Mouse (Mus musculus) retina, adult 2 months (tissue): ENCODE results near the gene Iqcd.

Experiments
- DNase-seq: peaks from one replicate; pipeline ENCODE4 v3.0.0-alpha.2; 2012; ENCODE audit warnings: low read depth, low spot score

Gene Iqcd

DNA sequence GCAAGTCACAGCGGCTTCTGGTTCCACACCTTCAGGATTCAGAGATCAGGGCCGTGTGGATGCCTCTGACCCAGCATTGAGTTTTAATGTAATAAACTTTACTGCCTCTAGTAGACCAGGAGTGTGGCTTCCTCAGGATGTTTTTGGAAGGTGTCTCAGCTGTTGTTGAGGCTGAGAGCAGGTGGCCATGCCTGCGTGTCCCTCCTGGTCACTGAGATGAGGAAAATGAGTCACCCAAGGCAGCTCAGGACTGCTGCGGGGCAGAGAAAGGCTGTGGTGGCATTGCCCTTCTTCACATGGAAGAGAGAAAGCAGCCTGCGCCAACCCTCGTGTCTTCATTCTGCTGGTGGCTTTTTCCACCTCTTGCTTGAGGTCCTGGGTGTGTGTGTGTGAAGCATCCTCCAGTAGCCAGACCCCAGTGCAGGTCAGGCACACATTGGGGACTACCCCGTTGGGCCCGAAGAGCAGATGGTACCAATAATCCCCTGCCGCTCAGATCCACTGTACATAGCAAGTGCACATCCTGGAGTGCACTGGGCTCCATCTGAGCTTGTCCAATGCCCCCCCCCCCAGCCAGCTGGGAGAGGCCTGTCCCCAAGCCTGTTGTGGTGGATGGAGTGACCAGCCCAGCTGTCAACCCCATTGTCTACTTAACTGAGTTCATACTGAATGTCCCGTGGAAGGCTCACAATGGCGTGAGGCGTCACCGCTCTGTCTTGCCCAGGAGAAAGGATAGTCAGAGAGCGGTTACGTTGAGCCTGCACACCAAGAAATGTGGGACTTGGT is 38.9 kb downstream of the Iqcd start:
- no peak for DNase-seq

DNA sequence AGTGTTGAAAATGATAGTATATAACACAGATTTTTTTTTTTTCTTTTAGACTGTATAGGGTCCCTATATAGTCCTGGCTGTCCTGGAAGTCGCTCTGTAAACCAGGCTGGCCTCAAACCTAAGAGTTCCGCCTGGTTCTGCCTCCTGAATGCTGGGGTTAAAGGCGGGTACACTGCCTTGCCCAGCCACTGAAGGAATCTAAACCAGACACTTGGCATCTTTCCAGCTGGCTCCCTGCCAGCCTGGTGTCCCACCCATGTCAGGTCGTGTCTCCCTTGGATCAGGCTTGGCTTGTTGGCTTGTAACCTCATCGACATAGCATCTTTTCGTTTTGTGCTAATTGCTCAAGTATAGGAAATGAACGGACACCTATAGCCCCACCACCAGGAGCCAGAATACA is 39.8 kb downstream of the Iqcd start:
- no peak for DNase-seq

DNA sequence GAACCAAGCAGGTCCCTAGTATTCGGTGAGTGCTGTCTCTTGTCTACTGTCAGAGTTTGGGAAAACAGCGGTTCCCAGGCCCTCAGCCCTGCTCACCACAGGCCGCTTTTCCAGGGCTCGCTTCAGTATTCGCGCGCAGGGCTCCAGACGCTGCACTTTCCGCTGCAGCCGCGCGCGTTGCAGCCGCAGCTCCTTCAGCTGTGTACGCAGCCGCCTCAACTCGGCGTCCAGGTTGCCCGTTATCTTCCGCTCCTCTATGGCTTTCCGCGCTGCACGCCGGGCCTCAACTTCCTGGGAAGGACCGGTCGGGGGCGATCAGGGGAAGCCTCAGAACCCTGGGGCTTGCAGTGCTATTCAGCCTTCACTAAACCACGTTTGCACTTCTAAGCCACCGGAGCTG is 42.3 kb downstream of the Iqcd start:
- DNase-seq, result no peak

DNA sequence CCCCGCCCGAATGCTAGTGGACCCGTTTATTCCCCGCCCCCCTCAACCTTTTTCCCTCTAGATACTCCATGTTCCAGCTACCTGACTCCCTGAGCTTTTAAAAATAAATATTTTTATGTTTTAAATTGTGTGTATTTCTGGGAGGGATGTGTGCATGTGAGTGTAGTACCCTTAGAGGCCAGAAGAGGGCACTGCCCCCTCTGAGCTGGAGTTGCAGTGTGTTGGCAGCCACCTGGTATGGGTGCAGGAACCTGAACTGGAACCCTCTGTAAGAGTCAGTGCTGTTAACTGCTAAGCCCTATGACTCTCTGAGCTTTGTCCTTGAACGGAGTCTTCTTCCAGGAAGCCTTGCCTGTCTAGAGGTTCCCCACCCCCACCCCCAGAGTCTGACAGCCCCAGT is 43.1 kb downstream of the Iqcd start:
- no peak for DNase-seq

DNA sequence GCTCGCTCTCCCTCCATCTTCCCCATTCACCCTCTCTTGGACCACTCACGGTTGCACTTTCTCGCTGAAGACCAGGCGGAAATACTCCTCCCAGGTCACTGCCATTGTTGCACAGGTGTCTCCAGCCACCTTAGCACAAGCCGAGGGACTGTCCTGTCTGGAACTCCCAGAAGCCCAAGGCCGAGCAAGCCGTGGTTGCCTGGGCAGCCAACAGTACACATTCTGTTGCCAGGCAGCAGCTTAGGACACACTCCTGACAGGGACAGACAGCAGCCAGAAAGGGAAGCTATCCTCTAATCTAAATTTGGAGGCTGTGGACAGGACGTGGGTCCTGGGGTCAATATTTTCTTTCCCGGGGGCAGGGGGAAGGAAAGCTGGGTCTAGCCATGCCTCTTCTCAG is 45.3 kb downstream of the Iqcd start, which contains the start of gene Cfap73:
TSS of gene Cfap73 (minus strand) at position 105 of the 400 bp plus-strand sequence.
- no peak for DNase-seq

DNA sequence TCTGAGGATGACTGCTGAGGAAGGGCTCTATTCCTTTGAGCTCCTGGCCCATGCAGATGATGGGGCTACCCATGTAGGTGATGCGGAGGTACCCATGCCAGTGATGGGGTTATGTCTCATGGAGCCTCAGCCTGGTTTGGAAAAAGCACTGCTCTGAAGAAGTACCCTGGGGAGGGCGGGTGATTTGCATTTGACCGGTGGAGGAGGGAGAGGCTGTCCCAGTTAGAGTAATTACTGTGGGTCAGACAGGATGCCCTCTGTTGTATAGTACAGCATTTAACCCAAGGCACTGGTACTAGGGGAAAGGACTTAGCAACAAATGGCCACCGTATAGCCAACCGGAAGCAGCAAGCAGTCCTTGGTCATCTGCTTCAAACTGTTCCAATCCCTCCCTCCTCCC is 46.0 kb downstream of the Iqcd start:
- DNase-seq, result no peak

DNA sequence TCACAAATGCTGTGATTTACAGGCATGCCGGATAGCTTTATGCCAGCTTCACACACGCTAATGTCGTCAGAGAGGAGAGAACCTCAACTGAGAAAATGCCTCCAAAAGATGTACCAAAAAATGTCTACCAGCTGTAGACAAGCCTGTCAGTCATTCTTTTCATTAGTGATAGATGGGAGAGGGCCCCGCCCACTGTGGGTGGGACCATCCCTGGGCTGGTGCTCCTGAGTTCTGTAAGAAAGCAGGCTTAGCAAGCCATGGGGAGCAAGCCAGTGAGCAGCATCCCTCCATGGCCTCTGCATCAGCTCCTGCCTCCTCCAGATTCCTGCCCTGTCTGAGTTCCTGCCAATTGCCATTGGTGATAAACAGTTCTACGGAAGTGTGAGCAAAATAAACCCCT is 46.8 kb downstream of the Iqcd start:
- DNase-seq, result no peak

DNA sequence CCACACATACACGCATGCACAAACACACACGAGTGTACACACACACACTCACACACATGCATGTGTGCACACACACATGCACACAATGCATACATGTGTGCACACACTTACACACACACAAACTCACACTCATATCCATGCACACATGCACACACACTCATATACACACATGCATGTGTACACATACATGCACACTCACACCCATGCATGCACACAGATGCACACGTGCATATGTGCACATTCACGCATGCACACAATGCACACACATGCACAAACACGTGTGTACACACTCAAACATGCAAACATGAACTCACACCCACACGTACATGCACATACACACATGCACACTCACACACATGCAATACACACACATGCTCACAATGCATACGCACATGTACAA is 51.3 kb downstream of the Iqcd start:
- DNase-seq, result no peak

DNA sequence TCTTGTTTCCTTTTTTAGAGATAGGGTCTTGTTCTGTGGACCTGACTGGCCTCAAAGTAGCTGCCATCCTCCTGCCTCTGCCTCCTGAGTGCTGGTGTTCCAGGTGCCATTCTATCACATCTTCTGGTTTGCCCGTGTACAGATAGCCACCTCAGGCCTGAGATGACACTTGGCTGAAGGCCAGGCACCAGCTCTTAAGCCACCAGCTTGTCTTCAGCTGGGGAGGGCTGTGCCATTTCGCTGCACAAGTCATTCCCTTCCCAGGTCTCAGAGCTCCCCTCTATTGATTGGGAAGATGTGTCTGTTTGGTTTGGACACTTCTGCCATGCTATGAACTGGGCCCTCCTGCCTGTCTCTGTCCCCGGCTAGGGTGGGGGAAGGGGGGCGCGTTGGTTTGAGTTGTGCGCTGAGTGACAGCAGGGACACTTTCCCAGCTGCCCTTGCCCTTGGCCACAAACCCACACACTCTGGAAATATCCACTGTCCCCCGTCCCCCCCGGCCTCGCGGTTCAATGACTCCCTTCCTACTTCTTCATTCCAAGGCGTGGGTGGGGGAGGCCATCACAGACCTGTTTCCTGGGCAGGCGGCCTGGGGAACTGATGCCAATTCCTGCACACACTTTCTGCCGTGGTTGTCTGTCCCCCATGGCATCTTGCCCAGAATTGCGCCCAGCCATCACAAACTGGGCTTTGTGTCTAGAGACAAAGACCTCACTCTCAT is 54.7 kb downstream of the Iqcd start:
- no peak for DNase-seq

DNA sequence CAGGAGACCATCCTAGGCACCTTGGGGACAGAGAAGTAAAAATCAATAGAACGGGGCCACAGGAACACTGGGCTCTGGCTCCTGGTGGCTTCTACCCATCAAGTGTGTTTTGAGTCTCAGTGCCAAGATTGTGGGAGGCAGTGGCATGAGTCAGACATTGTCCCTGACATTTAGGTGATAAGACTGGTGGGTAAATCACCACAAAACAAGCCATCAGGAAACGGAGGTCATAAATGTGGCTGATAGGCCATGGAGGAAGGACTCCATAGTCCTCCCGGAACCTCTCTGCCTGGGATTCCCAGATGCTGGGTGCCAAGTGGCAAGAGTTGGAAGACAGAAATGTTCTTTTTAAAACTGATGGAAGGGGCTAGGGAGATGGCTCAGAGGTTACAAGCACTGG is 55.4 kb downstream of the Iqcd start:
- DNase-seq, result no peak

DNA sequence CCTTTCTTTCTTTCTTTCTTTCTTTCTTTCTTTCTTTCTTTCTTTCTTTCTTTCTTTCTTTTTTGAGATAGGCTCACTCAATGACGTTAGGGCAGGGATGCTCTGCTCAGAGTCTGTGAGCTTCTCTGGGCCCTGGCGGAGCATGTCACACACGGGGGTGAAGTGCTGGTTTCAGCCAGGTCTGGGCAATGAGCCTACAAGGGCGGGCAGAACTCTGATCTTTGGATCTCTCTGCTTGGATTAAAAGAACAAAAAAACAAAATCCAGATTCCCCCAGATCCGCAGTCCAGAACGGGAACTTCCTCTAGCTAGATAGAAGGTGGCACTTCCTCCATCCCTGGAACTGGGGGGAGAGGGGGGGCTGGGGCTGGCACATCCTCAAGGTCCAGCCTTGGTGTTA is 57.0 kb downstream of the Iqcd start:
- DNase-seq, result no peak

DNA sequence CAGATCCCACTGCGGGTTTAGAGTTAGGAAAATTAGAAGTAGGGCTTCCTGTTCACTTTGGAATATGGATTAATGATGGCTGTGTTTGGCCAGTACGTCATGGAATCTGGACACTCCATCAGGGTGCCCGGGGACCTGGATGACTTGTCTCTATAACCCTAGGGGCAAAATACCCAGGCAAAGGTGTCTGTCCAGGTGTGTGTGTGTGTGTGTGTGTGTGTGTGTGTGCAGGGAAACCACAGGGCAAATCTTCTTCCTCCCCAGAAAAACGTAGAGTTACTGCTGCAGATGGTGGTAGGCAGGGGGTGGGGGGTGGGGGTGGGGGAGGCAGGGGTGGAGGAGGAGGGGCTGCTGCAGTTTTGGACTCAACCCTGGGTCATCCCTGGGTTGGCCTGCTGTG is 58.5 kb downstream of the Iqcd start:
- no peak for DNase-seq

DNA sequence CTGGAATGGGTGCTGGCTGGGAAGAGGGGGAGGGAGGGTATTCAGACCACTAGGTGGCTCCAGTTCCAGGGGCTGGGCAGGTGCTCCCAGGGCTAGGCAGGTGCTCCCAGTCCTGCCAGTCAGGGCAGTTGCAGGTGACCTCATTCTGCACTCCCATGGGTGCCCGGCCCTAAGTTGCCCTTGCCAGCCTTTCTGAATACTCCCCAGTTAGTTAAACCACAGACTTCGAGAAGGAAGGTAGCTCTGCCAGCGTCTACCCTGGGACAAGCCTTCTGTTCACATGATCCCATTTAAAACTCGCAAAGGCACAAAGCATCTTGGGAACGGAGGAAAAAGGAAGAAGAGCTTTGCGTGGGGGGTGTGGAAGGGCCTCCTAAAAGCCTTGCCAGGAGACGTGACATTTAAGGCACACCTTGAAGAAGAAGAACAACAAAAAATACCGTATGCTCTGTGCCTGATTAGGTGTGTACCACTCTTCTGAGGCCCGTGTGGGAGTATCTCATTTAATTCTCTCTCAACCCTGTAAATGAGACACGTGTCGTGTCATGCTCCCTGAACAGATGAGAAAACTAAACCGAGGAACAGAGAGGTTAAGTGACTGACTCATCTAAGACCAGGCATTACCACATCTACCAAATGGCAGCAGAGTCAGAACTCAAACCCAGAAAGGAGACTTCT is 59.1 kb downstream of the Iqcd start:
- DNase-seq, result no peak

DNA sequence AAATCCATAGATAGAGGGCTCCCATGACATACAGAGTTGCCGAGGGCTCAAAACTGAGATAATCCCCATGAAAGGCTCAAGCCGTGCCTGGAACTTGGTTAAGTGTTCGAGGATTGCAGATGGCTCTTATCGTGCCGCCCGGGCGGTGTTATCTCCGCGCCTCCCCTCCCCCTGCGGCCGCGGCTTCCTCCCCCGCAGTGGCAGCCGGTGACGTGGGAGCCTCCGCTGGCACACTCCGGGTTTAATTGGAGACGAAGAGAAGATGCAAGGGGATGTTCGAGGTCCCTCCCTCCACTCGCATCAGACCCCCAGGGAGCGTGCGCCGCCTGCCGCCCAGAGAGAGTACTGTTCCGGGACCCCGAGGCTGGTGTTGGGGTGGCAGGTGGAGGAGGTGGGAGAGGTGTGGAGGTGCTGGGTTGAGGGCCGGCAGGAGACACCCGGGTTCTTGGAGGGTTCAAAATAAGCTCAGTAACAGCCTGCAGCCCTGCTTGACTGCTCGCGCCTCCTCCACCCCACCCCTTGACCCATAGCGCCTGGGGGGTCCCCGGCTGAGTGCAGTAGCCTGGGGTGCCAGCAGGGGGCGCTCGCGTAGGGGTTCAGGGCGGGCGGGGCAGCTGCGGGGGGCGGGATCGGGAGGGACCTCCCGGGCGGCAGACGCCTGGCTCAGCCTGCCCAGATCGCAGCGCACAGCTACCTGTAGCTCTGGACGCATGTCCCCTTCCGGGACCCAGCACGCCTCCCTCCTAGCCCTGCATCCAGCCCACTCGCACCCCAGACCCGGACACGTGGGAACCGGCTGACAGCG is 60.0 kb downstream of the Iqcd start, which contains the start of gene Rasal1:
TSS of gene Rasal1 (plus strand) at position 244 of the 805 bp plus-strand sequence.
- no peak for DNase-seq

DNA sequence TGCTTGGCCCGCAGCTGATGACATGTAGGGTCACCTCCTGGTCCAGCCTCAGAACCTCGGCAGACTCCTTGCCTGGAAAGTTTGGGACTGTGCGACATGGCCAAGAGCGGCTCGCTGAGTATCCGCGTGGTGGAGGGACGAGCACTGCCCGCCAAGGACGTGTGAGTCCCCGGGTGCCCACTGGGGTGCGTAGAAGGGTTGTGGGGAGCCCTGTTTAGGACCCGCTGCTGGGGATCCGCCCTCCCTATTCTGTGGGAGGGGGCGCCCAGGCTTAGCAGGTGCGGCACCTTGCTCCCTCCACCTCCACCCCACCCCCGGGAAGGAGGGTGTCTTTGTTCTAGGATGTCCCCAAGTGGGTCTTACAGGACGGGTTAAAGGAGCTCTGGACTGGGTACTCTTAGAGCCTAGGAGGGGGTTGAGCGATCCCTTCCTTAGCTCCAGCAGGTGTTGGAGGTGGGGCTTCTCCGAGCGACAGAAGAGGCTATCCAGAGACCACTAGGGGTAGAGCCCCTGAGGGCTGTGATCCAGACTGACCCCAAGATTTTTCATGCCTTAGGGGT is 60.6 kb downstream of the Iqcd start:
- no peak for DNase-seq

DNA sequence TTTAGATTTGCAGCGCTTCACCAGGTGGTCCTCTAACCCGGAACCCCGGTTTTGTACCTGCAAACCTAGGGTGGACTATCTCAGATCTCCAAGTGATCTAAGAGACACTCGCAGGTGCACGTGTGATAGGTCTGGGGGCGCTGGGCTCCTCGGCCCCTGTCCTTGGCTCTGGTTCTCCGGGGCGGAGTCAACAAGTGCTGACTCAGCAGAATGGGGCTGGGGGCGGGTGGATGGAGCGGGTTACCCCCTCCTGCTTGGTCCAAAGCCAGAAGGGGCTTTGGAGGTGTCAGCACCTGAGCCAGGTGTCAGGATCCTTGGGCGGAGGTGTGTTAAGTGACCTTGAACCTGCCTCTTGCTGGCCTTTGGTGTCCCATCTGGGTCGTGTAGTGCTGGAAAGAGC is 61.1 kb downstream of the Iqcd start:
- no peak for DNase-seq

DNA sequence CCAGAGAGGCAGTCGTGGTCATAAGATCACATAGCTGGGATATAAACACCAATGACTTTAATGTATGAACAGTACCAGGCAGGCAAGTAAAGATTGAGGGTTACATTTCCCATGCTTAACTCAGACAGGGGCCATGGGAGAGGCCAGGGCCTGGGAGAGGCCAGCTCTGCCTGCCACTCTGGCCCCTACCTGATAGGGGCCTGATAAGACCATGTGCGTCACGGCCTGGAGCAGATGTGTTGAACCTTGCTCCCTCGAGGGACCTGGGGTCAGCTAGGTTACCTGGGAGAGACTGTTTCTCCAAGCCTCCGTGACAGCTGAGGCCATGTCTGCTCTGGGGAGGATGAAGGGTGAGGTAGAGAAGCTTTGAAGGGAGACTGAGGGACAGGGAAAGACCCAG is 62.4 kb downstream of the Iqcd start:
- no peak for DNase-seq

DNA sequence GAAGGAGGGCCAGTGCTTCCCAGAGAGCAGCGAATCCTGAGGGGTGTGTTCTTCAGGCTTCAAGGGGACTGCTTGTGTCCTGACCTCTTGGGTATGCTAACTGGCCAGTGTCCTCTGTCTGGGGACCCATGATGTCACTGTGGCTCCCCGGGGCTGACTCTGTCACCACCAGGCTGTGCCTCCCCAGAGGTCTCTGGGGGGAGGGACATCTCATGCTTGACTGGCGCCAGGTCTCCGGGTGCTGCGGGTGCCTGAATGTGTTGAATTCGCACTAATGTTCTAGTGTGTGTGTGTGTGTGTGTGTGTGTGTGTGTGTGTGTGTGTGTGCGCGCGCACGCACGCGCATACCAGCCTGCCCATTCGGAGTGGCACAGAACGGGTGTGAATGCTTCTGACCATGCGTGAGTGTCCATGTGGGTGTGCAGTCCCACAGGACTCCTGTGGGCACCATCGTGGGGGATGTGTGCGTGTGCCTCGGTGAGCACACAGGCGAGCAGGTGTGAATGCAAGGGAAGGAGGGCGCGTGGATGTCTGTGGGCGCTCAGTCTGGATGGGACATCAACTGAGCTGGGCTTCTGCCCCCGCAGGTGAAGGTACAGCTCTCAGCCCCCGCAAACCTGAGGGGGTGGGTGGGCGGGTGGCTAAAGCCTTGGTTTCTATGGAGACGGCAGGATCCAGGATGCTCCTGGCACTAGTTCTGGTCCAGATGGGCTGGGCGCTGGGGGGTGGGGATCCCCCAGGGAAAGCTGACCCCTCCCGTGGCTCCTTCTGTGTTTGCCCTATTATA is 64.3 kb downstream of the Iqcd start:
- no peak for DNase-seq

DNA sequence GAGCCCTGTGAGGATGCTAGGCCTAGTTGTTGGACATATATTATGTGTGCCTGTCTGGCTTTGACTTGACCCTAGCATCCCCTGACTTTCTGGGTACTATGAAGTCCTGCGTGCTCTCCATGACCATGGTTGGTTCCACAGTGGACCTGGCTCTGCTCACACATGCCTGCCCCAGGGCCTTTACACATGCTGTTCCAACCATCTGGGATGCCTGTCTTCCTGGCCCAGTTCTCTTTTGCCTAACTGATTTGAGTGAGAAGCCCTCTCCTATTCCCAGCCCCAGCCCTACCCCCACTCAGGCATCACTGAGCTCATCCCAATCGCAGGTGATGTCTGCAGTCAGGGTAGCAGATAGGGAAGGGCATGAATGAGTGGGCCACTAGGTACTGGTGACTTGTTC is 65.1 kb downstream of the Iqcd start:
- DNase-seq, result no peak

DNA sequence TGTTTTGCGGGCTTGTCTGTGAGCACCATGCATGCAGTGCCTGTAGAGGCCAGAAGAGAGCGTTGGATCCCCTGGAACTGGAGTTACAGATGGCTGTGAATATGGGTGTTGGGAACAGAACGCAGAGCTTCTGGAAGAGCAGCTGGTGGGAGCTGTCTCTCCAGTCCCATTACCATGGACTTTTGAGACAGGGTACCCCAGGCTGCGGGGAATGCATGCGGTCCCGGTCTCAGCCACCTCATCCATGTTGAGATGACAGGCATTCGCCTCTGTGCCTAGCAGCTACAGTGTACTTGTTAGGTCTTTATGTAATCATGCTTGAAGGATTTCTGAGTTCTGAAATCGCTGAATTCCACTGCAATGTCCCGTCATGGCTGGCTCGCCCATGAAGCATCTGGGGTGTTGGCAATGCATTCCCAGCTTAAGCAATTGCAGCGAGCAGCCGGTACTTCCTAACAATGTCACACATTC is 67.5 kb downstream of the Iqcd start:
- DNase-seq, result no peak
